Mouse (Mus musculus): ENCODE data around the gene Heyl. TPM values are rescaled to one million over a fixed set of nuclear protein-coding genes. Genes with fewer than 3 reads are reported as not detected.

Gene Heyl
- not detected in 2 replicates for polyA plus RNA-seq (2012)

DNA sequence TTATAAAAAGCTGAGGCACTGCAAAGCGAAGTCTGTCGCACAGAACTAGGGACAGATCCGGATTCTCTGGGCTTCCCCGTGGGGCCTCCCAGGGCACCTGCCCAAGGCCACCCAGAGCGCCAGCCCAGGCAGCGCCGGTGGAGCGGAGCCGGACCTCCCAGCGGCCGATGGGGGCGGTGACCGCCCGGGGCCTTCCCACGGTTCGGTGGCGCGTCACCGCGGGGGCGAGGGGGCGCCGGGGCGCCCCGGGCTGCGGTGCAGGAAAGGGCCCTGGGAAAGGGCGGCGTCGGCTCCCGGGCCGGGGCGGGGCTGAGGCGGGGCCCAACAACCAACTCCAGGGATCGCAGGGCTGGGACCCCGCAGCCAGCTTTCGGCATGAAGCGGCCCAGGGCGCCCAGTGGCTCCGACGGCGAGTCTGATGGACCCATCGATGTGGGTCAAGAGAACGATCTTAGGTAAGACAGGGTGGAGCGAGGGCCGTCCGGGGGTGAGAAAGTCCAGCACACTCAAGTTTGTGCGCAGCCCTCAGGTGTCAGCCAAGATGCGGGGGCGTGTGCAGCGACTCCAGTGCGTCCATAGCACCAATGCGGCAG is at the start of gene Heyl:
Gene Heyl, plus strand, starts transcription at position 65 of the 593 bp plus-strand sequence.
- TF ChIP-seq GATA1 (IDR thresholded peaks at IDR 0.05; ENCODE audit: low read length), result no peak

DNA sequence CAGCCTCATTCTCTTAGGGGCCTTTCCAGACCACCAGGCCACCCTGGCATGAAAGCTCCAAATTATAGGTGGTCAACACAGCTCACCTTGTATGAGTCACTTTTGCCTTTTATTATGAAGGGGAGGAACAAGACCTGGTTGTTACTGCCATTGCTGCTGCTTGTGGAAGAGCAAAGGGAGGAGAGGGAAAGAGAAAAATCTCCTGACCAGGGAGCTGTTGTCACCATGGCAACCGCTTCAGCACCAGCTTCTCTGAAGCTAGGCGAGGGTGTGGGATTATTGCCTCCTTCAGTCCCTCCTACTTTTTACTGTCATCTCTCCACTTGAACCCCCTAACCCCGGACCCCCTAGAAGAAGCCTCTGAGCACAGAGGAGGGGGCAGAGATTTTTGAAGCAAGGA is 48.5 kb upstream of the Heyl start:
- no peak for TF ChIP-seq GATA1 (IDR thresholded peaks at IDR 0.05; ENCODE audit: low read length)

DNA sequence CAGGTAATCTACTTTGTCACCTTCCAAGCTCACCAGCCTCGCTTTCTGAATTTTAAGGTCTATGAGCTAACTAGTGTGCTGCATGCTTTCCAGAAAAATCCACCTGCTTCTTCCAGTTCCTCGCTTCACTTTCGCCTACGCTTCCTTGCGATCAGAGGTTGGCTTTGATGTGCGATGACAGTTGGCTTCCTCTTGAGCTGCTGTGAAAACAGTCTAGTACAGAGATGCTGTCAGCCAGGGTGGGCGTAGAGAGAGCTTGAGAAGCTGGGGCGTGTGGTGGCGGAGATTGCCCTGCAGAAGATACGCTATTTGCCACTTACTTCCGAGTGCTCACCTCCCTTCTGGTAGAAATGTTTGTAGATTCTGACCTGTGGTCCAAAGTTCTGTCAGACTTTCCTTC is 41.0 kb upstream of the Heyl start:
- no peak for TF ChIP-seq GATA1 (IDR thresholded peaks at IDR 0.05; ENCODE audit: low read length)

DNA sequence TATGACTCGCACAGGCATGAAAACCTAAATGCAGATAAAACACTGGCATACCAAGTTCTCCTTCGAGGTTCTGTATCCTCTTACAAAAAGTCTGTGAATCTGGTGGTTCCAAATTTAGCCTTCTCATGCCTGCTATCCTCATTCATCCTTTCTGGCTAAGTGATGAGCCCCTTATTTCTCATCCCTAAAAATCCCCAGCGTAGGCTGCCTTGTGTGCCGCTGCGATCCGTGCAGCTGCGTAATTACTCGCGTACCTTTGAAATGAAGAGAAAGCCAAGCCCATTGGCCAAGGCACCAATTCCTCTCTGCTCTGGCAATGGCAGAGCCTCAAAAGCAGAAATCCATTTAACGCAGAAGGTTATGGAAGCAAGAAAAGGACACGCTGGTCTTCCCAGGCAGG is 39.6 kb upstream of the Heyl start:
- no peak for TF ChIP-seq GATA1 (IDR thresholded peaks at IDR 0.05; ENCODE audit: low read length)

DNA sequence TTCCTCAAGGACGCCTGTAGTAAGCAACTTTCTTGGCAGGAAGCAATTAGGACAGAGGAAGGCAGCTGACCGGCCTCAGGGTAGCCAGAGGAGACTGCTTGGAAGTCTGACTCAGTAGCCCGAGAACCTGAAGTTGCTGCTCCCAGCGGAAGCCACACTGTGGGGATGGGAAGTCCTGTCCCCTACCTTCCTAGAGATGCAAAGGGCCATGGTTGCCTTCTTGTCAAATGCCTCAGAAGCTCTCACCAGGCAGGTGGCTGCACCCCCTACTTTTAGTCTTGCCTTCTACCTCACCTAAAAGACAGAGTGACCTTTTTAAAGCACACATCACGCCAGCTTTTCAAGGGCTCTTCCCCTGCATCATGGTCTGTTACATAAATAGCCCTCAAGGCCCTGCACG is 36.7 kb upstream of the Heyl start:
- no peak for TF ChIP-seq GATA1 (IDR thresholded peaks at IDR 0.05; ENCODE audit: low read length)

DNA sequence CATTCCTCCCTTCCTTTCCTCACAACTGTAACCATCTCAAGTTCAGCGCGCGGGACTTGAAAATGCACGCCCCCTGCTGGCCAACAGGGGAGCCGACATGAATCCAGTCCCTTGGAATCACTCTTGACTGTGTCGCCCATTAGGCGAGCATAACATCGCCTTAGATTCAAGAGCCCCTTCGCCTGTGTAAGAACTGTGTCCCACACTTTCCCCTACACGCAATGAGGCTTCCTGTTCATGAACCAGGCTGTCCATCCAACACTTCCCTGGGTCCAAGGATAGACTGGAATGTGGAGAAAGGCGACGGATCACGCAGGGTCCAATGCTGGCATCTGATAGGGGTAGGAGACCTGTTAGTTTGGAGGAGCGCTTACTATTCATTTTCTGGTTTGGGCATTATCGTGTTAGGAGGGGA is 32.6 kb upstream of the Heyl start:
- no peak for TF ChIP-seq GATA1 (IDR thresholded peaks at IDR 0.05; ENCODE audit: low read length)

DNA sequence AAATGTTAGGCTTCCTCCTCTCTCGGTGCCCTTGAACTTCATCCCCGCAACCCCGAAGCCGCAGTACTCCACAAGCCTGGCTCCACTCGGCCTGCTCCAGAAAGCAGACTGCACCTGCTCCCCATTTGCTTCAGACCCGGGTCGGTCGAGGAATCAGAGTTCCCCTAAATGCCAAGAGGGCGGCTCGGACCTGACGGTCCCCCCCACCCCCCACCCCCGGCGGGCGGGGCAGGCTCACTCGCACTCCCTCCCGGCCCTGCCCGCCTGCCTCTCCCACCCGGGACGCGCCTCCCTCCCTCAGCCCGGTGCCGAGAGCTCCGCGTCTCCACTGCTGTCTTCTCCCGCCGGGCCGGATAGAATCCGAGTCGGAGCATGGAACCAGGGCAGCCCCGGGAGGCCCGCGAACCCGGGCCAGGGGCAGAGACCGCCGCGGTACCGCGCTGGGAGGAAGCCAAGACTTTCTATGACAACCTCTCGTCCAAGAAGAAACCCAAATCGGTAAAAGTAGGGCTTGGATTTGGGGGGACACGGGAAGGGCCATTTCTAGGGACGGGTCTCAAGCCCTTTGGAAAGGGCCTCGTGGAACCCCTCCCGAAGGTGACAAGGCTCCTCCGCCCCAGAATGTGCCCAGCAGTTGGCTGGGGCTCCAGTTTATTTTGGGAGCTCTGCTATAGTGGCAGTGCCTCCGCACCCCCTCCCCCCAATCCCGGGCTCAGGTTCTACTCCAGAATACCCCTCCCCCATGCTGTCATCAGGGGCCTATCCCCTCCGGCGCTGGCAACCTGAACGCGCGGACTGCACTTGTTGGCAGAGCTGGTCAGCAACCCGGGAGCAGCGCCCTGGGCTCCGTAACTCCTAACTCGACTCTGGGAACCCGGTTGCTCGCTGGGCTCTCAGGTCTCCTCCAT is 31.9 kb upstream of the Heyl start, which contains the start of gene Nt5c1a:
Gene Nt5c1a, plus strand, starts transcription at position 319 of the 908 bp plus-strand sequence.
- no peak for TF ChIP-seq GATA1 (IDR thresholded peaks at IDR 0.05; ENCODE audit: low read length)

DNA sequence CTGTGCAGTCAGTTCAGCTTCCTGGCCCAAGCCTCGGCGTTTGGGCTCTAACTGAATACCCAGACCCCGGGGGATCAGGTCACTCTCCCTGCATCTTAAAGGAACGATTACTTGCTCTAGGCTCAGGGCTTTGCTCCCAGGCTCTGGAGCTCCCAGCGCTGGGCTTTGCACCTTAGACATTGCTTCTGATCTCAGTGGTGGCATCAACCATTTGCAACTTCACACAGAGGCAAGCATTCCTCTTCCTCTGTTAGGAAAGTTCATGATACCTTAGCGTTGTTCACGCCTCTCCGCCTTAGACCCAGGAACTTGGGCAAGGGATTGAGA is 31.3 kb upstream of the Heyl start:
- no peak for TF ChIP-seq GATA1 (IDR thresholded peaks at IDR 0.05; ENCODE audit: low read length)

DNA sequence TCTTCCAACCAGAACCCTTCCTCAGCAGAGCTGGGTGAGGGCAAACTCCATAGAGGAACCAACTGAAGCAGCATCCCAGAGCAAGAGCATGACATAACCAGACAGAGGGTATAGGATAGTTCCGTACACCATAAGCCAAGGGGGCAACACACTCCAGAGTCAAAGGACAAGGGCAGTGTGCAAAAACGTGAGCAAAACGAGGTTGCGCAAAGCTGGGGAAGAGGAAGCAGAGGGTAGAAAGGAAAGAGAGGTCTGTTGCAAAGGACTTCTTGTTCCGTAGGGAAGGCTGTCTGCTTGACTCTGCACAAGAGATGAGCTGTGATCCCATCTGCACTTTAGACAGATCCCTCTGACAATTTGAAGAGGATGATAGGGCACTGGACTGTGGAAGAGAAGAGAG is 26.0 kb upstream of the Heyl start:
- TF ChIP-seq GATA1 (IDR thresholded peaks at IDR 0.05; ENCODE audit: low read length), result no peak

DNA sequence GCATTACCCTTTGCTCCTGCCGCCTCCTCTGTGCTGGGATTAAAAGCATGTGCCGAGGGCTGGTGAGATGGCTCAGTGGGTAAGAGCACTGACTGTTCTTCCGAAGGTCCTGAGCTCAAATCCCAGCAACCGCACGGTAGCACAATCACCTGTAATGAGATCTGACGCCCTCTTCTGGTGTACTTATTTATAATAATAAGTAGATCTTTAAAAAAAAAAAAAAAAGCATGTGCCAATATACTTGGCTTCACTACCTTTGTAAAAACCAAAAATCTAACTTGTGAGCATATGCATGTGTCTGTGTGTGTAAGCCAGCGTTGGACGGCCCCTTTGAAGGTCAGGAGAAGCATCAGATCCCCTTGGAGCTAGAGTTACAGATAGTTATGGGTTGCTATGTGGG is 22.4 kb upstream of the Heyl start:
- TF ChIP-seq GATA1 (IDR thresholded peaks at IDR 0.05; ENCODE audit: low read length), result no peak

DNA sequence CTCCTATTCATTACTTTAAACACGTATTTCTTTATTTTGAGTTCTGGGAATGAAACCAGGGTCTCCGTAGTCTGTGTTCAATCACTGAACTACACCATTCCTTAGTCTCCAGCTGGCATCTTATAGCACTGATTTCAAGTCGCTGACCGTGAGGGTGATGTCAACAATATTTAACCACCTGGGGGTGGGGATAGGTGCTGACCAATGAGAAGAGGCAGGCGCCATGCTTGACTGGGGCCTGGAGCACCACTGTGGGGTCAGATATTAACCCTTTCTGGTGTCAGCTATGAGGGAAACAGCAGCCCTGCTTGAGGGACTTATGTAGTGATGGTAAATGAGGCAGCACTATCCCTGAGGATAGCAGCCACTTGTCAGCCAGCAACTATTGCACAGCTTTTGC is 21.9 kb upstream of the Heyl start:
- no peak for TF ChIP-seq GATA1 (IDR thresholded peaks at IDR 0.05; ENCODE audit: low read length)

DNA sequence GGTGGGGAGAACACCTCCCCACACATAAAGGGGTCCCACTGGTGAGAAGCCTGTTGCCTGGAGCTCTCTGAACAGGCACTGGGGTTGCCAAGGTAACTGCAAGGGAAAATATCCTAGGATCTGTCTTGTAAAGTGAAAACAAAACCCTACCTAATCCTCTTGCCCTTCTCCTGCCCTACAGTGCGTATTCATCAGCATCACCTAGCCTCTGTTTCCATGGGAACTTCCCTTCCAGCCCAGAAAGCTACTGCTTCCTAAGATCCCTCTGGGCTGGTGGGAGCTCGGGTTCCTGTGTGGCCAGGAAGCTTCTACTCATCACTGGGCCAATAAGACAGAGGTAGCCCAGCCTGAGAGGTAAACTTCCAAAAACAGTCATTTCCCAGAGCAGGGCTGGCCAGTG is 21.0 kb upstream of the Heyl start:
- no peak for TF ChIP-seq GATA1 (IDR thresholded peaks at IDR 0.05; ENCODE audit: low read length)

DNA sequence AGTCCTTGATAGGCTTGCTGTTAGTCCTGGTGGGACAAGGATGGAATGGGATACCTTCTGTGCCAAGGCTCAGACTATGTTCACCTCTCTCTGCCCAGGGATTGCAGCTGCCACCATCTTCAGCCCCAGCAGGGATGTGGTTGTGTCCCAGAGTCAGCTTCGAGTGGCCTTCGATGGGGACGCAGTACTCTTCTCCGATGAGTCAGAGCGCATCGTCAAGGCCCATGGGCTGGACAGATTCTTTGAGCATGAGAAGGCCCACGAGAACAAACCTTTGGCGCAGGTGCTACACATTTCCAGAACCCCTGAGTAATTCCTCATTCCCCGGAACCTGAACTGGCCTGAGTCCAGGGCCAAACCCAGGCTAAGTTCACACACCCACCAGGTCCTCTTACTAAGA is 19.4 kb upstream of the Heyl start:
- TF ChIP-seq GATA1 (IDR thresholded peaks at IDR 0.05; ENCODE audit: low read length), result no peak

DNA sequence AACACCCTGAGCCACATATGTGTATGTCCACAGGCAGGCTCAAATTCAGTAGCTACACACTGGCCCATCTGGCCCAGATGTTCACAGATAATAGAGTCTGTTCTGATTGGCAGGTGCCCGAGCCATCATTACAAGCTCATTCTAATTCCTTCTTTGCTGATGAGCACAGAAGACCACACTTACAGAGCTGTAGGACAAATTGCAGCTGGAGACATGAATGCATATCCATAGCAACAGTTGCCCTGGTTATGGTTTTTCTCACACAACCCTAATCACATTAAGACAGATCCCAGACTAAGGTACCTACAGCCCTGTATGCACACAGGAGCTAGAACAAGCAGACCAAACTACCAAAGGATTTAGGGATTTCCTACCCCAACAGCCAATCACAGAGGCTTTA is 18.0 kb upstream of the Heyl start:
- no peak for TF ChIP-seq GATA1 (IDR thresholded peaks at IDR 0.05; ENCODE audit: low read length)

DNA sequence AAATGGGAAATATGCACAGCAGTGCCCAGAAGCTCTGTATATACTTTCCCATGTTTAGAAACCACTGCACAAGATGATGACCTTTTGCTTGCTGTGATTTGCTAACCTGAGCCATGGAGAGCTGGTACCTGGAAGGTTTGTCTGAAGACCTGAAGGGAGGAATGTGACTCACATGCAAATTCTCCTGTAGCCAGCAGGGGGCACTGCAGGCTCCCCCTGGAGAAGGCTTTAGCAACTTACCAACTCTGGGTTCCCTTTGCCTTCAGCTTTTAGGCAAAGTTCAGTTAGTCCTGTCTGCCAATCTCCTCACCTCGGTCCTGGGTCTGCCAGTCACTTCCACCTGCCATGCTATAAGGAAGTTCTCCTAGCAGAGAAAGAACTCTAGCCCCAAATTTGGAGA is 16.6 kb upstream of the Heyl start:
- no peak for TF ChIP-seq GATA1 (IDR thresholded peaks at IDR 0.05; ENCODE audit: low read length)

DNA sequence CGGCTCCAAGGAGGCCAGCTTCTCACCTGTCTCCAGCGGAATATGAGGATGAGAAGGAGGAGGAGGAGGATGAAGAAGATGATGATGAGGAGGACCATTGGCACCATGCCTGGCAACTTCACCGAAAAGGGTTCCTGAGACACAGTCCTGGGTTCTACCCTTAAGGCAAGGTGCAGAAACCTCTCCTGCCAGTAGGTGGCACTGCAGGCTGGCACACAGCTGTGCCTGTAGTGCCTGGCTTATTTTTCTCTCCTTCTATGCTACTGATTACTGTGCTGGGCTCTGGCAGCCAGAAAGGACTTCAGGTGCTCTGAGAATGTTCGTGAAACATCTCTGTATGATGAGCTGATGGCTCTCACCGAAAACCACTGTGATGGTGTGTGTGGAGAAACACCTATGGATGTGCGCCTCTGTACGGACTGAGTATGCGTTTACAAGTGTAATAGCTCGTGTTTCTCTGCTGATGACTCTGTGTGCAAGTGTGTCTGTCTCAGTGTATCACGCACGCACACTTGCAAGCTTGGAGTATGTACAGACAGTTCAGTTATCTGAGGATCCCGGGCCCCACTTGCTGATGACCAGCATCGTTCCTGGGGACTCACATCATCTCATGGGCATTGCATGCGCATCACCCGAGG is 13.5 kb upstream of the Heyl start:
- no peak for TF ChIP-seq GATA1 (IDR thresholded peaks at IDR 0.05; ENCODE audit: low read length)

DNA sequence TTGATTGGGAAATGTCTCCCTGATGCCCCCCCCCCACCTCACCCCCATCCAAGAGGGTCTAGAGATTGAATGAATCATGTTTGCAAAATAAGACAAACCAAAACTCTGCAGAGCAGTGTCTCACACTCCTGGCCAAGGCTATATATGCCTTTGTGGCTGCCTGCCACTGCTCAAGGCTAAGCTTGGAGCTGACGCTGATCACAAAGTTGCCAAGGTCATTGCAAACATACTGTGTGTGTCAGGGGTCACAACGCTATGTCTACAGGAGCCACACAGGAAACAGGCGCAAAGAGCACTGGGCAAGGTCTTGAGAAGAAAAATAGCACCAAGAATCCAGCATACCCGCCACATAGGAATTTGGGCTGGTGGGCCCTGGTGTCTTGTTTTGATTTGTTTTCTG is 12.7 kb upstream of the Heyl start:
- TF ChIP-seq GATA1 (IDR thresholded peaks at IDR 0.05; ENCODE audit: low read length), result no peak
